Mouse (Mus musculus): Measurements from ENCODE around the gene Ccdc87. TPM values are rescaled to one million over a fixed set of nuclear protein-coding genes. Genes with fewer than 3 reads are reported as not detected.

Ccdc87 gene
- polyA plus RNA-seq (2015; fragmentation: Nextera tagmentation; extraction: Ambion mirVana): 0.12 TPM in 1 of 2 replicates, not detected in the other

GRCm38 (mm10) chr19:4839149-4839548 is at the start of gene Ccdc87, which contains the start of gene Ccs:
Ccdc87 (plus strand) TSS chr19:4839366.
Ccs (minus strand) TSS chr19:4839332.
- H3K4me1 ChIP-seq: peaks cover 16% of the 10 kb centered on the region
- H3K27ac ChIP-seq: 0 out of 2 replicates have a peak within 1 kb of the TSS, but pooled peaks have one; percentile 28
- no peaks in the 10 kb centered on the region for H3K36me3 ChIP-seq
- H3K9ac ChIP-seq: peak within 1 kb of the TSS; percentile 25; the same call in 1 of the 2 replicates
- H3K27me3 ChIP-seq (replicated peaks): peaks cover 14% of the 10 kb centered on the region
- H3K4me2 ChIP-seq: peak within 1 kb of the TSS; percentile 98
- ATAC-seq (ENCODE audit: insufficient read depth, low FRiP score, low read depth): peak; percentile 98
- peak within 1 kb of the TSS; percentile 66 for H3K4me3 ChIP-seq (replicated peaks)
- H3K9me3 ChIP-seq: no peaks in the 10 kb centered on the region
- under 1% methylated on average over 25 of the region's 25 CpGs for WGBS

- Histone ChIP-seq H3K9me3 (no peaks in the 10 kb centered on the region), H3K36me3 (peaks cover 25% of the 10 kb centered on the region), H3K4me1 (peaks cover 10% of the 10 kb centered on the region), H3K9ac (peak overlapping the region; percentile 73), H3K27ac (peak overlapping the region; percentile 91), H3K27me3 (replicated peaks) (no peaks in the 10 kb centered on the region), H3K4me2 (peak overlapping the region; percentile 68), H3K4me3 (replicated peaks) (peak overlapping the region; percentile 80)
- WGBS: 1% methylated on average over 16 of the region's 16 CpGs
- ATAC-seq (ENCODE audit: insufficient read depth, low FRiP score, low read depth): peak; percentile 44; the same call in 1 of the 2 replicates
These were observed 45.8 kb upstream of the Ccdc87 start for GRCm38 (mm10) chr19:4793281-4793830.

- Histone ChIP-seq H3K36me3 (peaks cover 30% of the 10 kb centered on the region), H3K4me1 (peaks cover 10% of the 10 kb centered on the region), H3K4me2 (peak within 1 kb of the TSS; percentile 68), H3K9me3 (no peaks in the 10 kb centered on the region), H3K27me3 (replicated peaks) (no peaks in the 10 kb centered on the region), H3K4me3 (replicated peaks) (peak within 1 kb of the TSS; percentile 80), H3K27ac (peak within 1 kb of the TSS; percentile 91), H3K9ac (peak within 1 kb of the TSS; percentile 73)
- under 1% methylated on average over 31 of the region's 31 CpGs for WGBS
- ATAC-seq (ENCODE audit: insufficient read depth, low FRiP score, low read depth): peak; percentile 98
These were observed 45.2 kb upstream of the Ccdc87 start, which contains the start of gene Rbm4 for GRCm38 (mm10) chr19:4793831-4794422. Rbm4 (minus strand) TSS chr19:4793901.

GRCm38 (mm10) chr19:4795929-4796328 is 43.2 kb upstream of the Ccdc87 start:
- Histone ChIP-seq H3K4me1 (peaks cover 6% of the 10 kb centered on the region), H3K4me3 (replicated peaks) (no peak overlapping the region), H3K9ac (no peak overlapping the region), H3K27ac (no peak overlapping the region), H3K4me2 (no peak overlapping the region), H3K36me3 (peaks cover 42% of the 10 kb centered on the region), H3K27me3 (replicated peaks) (no peaks in the 10 kb centered on the region), H3K9me3 (no peaks in the 10 kb centered on the region)
- WGBS: 71% methylated on average over 1 of the region's 1 CpGs
- no peak for ATAC-seq (ENCODE audit: insufficient read depth, low FRiP score, low read depth)

GRCm38 (mm10) chr19:4797846-4798245 is 41.3 kb upstream of the Ccdc87 start:
- H3K27me3 ChIP-seq (replicated peaks): no peaks in the 10 kb centered on the region
- peaks cover 50% of the 10 kb centered on the region for H3K36me3 ChIP-seq
- no peak overlapping the region for H3K4me3 ChIP-seq (replicated peaks)
- H3K4me2 ChIP-seq: no peak overlapping the region
- WGBS: 97% methylated on average over 2 of the region's 2 CpGs
- H3K27ac ChIP-seq: no peak overlapping the region
- H3K9ac ChIP-seq: no peak overlapping the region
- H3K9me3 ChIP-seq: no peaks in the 10 kb centered on the region
- no peaks in the 10 kb centered on the region for H3K4me1 ChIP-seq
- no peak for ATAC-seq (ENCODE audit: insufficient read depth, low FRiP score, low read depth)

- Histone ChIP-seq H3K27me3 (replicated peaks) (no peaks in the 10 kb centered on the region), H3K4me3 (replicated peaks) (no peak overlapping the region), H3K9me3 (no peaks in the 10 kb centered on the region), H3K9ac (no peak overlapping the region), H3K27ac (no peak overlapping the region), H3K36me3 (peaks cover 61% of the 10 kb centered on the region), H3K4me2 (no peak overlapping the region), H3K4me1 (no peaks in the 10 kb centered on the region)
- WGBS: 88% methylated on average over 5 of the region's 5 CpGs
- no peak for ATAC-seq (ENCODE audit: insufficient read depth, low FRiP score, low read depth)
These were observed 40.1 kb upstream of the Ccdc87 start for GRCm38 (mm10) chr19:4799083-4799482.

- Histone ChIP-seq H3K27ac (no peak overlapping the region), H3K9me3 (no peaks in the 10 kb centered on the region), H3K36me3 (peaks cover 52% of the 10 kb centered on the region), H3K27me3 (replicated peaks) (no peaks in the 10 kb centered on the region), H3K4me3 (replicated peaks) (no peak overlapping the region), H3K9ac (no peak overlapping the region), H3K4me1 (0 out of 2 replicates have a peak, but pooled peaks cover 2% of the 10 kb centered on the region), H3K4me2 (no peak overlapping the region)
- WGBS: 97% methylated on average over 7 of the region's 7 CpGs
- no peak for ATAC-seq (ENCODE audit: insufficient read depth, low FRiP score, low read depth)
These were observed 36.5 kb upstream of the Ccdc87 start for GRCm38 (mm10) chr19:4802691-4803091.

- ATAC-seq (ENCODE audit: insufficient read depth, low FRiP score, low read depth): no peak
These were observed 35.9 kb upstream of the Ccdc87 start for GRCm38 (mm10) chr19:4803283-4803682.

GRCm38 (mm10) chr19:4810309-4810708 is 28.9 kb upstream of the Ccdc87 start:
- Histone ChIP-seq H3K9me3 (no peaks in the 10 kb centered on the region), H3K4me1 (peaks cover 13% of the 10 kb centered on the region), H3K4me3 (replicated peaks) (peak overlapping the region; percentile 77), H3K27me3 (replicated peaks) (no peaks in the 10 kb centered on the region), H3K27ac (peak overlapping the region; percentile 98), H3K36me3 (no peaks in the 10 kb centered on the region), H3K9ac (peak overlapping the region; percentile 94), H3K4me2 (peak overlapping the region; percentile 82)
- no peak for ATAC-seq (ENCODE audit: insufficient read depth, low FRiP score, low read depth)
- under 1% methylated on average over 14 of the region's 14 CpGs for WGBS

More at GRCm38 (mm10) chr19:4803283-4803682, 35.9 kb upstream of the Ccdc87 start:
- peaks cover 52% of the 10 kb centered on the region for H3K36me3 ChIP-seq
- H3K9me3 ChIP-seq: no peaks in the 10 kb centered on the region
- H3K27me3 ChIP-seq (replicated peaks): no peaks in the 10 kb centered on the region
- no peak overlapping the region for H3K4me2 ChIP-seq
- 0 out of 2 replicates have a peak, but pooled peaks cover 4% of the 10 kb centered on the region for H3K4me1 ChIP-seq
- no peak overlapping the region for H3K27ac ChIP-seq
- H3K4me3 ChIP-seq (replicated peaks): no peak overlapping the region
- no peak overlapping the region for H3K9ac ChIP-seq
- WGBS: 80% methylated on average over 10 of the region's 10 CpGs

- Histone ChIP-seq H3K4me1 (peaks cover 13% of the 10 kb centered on the region), H3K27me3 (replicated peaks) (no peaks in the 10 kb centered on the region), H3K4me3 (replicated peaks) (peak overlapping the region; percentile 77), H3K9me3 (no peaks in the 10 kb centered on the region), H3K4me2 (peak overlapping the region; percentile 82), H3K9ac (peak overlapping the region; percentile 94), H3K36me3 (no peaks in the 10 kb centered on the region), H3K27ac (peak overlapping the region; percentile 98)
- ATAC-seq (ENCODE audit: insufficient read depth, low FRiP score, low read depth): no peak
- WGBS: 0% methylated on average over 16 of the region's 17 CpGs
These were observed 28.5 kb upstream of the Ccdc87 start for GRCm38 (mm10) chr19:4810746-4811062.

GRCm38 (mm10) chr19:4811063-4811908 is 27.9 kb upstream of the Ccdc87 start, which contains the start of the genes Gm21992 and Rbm14:
Gm21992 (minus strand) TSS chr19:4811612.
Rbm14 (minus strand) TSS chr19:4811634.
- peak; percentile 98 for ATAC-seq (ENCODE audit: insufficient read depth, low FRiP score, low read depth)
- under 1% methylated on average over 83 of the region's 83 CpGs for WGBS
- H3K27ac ChIP-seq: peak within 1 kb of the TSS; percentile 98

More at GRCm38 (mm10) chr19:4811063-4811908, 27.9 kb upstream of the Ccdc87 start, which contains the start of the genes Gm21992 and Rbm14:
- peak within 1 kb of the TSS; percentile 94 for H3K9ac ChIP-seq
- no peaks in the 10 kb centered on the region for H3K36me3 ChIP-seq
- H3K9me3 ChIP-seq: no peaks in the 10 kb centered on the region
- H3K27me3 ChIP-seq (replicated peaks): no peaks in the 10 kb centered on the region
- H3K4me3 ChIP-seq (replicated peaks): peak within 1 kb of the TSS; percentile 77
- H3K4me2 ChIP-seq: peak within 1 kb of the TSS; percentile 82
- H3K4me1 ChIP-seq: peaks cover 13% of the 10 kb centered on the region
